Mouse (Mus musculus) ZHBTc4 (cell line): ENCODE measurements around the gene Usp2.
A peak's percentile ranks its signal among the peaks of the same experiment; 100 is the strongest.

Experiments used
- DNase-seq: peaks from one replicate; pipeline ENCODE4 v3.0.0-alpha.2; 2011; ENCODE audit warnings: low read depth, low spot score

Usp2 gene

GRCm38 (mm10) chr9:44119948-44120465, 53.2 kb downstream of the Usp2 start:
- DNase-seq: no peak

GRCm38 (mm10) chr9:44124317-44124716, 57.5 kb downstream of the Usp2 start:
- DNase-seq: peak; percentile 84

- DNase-seq: no peak
These were observed 58.2 kb downstream of the Usp2 start for GRCm38 (mm10) chr9:44125026-44125425.

GRCm38 (mm10) chr9:44125546-44126428, 59.0 kb downstream of the Usp2 start:
- DNase-seq: peak; percentile 93

GRCm38 (mm10) chr9:44126746-44127145, 59.9 kb downstream of the Usp2 start:
- DNase-seq: no peak

- peak; percentile 83 for DNase-seq
These were observed 60.6 kb downstream of the Usp2 start for GRCm38 (mm10) chr9:44127351-44127801.

GRCm38 (mm10) chr9:44129633-44130032, 62.8 kb downstream of the Usp2 start:
- DNase-seq: no peak

- DNase-seq: peak; percentile 83
These were observed 63.2 kb downstream of the Usp2 start for GRCm38 (mm10) chr9:44130034-44130433.

GRCm38 (mm10) chr9:44130581-44131275, 63.9 kb downstream of the Usp2 start:
- DNase-seq: no peak

GRCm38 (mm10) chr9:44131276-44131590, 64.4 kb downstream of the Usp2 start:
- DNase-seq: no peak

- DNase-seq: no peak
These were observed 65.4 kb downstream of the Usp2 start for GRCm38 (mm10) chr9:44132200-44132599.

- no peak for DNase-seq
These were observed 66.5 kb downstream of the Usp2 start for GRCm38 (mm10) chr9:44133287-44133686.

- DNase-seq: peak; percentile 52
These were observed 67.5 kb downstream of the Usp2 start, which contains the start of gene Mcam for GRCm38 (mm10) chr9:44134101-44134850. TSS of gene Mcam (plus strand) at chr9:44134469.

GRCm38 (mm10) chr9:44134851-44135730, 68.3 kb downstream of the Usp2 start:
- DNase-seq: peak; percentile 66

GRCm38 (mm10) chr9:44135731-44136411, 69.0 kb downstream of the Usp2 start:
- DNase-seq: no peak

- DNase-seq: no peak
These were observed 71.0 kb downstream of the Usp2 start for GRCm38 (mm10) chr9:44137846-44138245.

- no peak for DNase-seq
These were observed 75.1 kb downstream of the Usp2 start for GRCm38 (mm10) chr9:44141951-44142350.

GRCm38 (mm10) chr9:44143421-44143820, 76.6 kb downstream of the Usp2 start:
- no peak for DNase-seq

- peak; percentile 77 for DNase-seq
These were observed 77.3 kb downstream of the Usp2 start for GRCm38 (mm10) chr9:44144023-44144717.

GRCm38 (mm10) chr9:44144718-44145060, 77.9 kb downstream of the Usp2 start:
- DNase-seq: no peak
